Mouse (Mus musculus) liver, embryonic 14.5 days (tissue): ENCODE measurements around the gene Ccl20.

ENCODE experiments used
- CTCF ChIP-seq: IDR thresholded peaks from 2 replicates; pipeline ENCODE4 v1.5.1; 2016; ENCODE audit warnings: antibody characterized with exemption, low read depth, control low read depth
- EP300 ChIP-seq: IDR thresholded peaks from 2 replicates; pipeline ENCODE4 v1.6.1; 2016; ENCODE audit warnings: antibody characterized with exemption, low read depth

DNA sequence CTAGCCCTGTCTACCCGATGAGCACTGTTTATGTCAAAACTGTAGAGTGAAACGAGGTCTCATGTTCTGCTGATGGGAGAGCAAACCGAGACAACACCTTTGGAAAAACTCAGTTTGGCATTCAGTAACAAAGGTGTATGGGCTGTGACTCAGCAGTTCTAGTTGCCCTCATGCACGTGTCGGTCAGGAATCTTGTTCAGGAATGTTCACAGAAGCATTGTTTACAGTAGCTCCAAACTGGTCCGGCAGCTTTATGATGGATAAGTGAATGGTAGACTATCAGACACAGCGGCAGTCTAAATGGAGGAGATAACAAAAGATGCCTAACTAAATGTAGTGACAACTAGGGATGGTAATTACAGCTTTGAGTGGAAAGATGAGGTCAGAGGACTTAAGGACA is 19.3 kb downstream of the Ccl20 start:
- TF ChIP-seq CTCF (no peak), EP300 (no peak)
